Mouse (Mus musculus) heart, adult 2 months (tissue): ENCODE measurements at regions not wholly inside any gene's neighbourhood (a gene's known extent, or its start where the extent isn't known, plus 50 kb on each side); places are given as distances from the start of the nearest gene placed in this dataset.
A peak's percentile ranks its signal among the peaks of the same experiment; 100 is the strongest.

ENCODE experiments used
- DNase-seq, 2 experiments: peaks; one replicate each; pipeline ENCODE4 v3.0.0; 2021
- H3K27ac ChIP-seq: fragments of 200-600 bp; 2 replicates; pipeline ENCODE4 v1.8.1; 2022
- H3K27me3 ChIP-seq: fragments of 200-500 bp; 2 replicates; pipeline ENCODE4 v1.6.1; 2012; ENCODE audit warnings: mild to moderate bottlenecking, low read length, inconsistent platforms, mixed read lengths; ENCODE audit not compliant: control insufficient read depth, insufficient read depth
- H3K36me3 ChIP-seq: fragments of 200-500 bp; 2 replicates; pipeline ENCODE4 v1.6.1; 2012; ENCODE audit warnings: low read length, inconsistent platforms; ENCODE audit not compliant: control insufficient read depth, insufficient read depth
- H3K4me1 ChIP-seq: fragments of 200-500 bp; 2 replicates; pipeline ENCODE4 v1.6.1; 2011; ENCODE audit warnings: low read length; ENCODE audit not compliant: control insufficient read depth, insufficient read depth
- H3K4me3 ChIP-seq: fragments of 200-600 bp; 2 replicates; pipeline ENCODE4 v1.8.1; 2022
- H3K79me2 ChIP-seq: fragments of 200-500 bp; replicated peaks from 2 replicates; pipeline ENCODE4 v1.6.1; 2012; ENCODE audit warnings: mild to moderate bottlenecking, inconsistent platforms, low read length, moderate library complexity, mixed read lengths; ENCODE audit not compliant: control insufficient read depth, insufficient read depth
- H3K9ac ChIP-seq: fragments of 200-500 bp; 2 replicates; pipeline ENCODE4 v1.6.1; 2012; ENCODE audit warnings: low read depth, mild to moderate bottlenecking, control low read depth, inconsistent platforms, low read length, mixed read lengths
- CTCF ChIP-seq: fragments of 200-600 bp; IDR thresholded peaks from 2 replicates; pipeline ENCODE4 v1.8.1; 2022; ENCODE audit warnings: antibody characterized with exemption, mild to moderate bottlenecking, moderate library complexity
- EP300 ChIP-seq: fragments of 200-500 bp; IDR thresholded peaks from 2 replicates; pipeline ENCODE4 v1.6.1; 2011; ENCODE audit warnings: low read depth, low read length, control low read depth; ENCODE audit not compliant: insufficient read depth
- POLR2A ChIP-seq: fragments of 200-500 bp; IDR thresholded peaks from 2 replicates; pipeline ENCODE4 v1.6.1; 2011; ENCODE audit warnings: mild to moderate bottlenecking, low read depth, low read length, control low read depth; ENCODE audit not compliant: insufficient read depth
- WGBS: fragments of 180-500 bp; shearing (Covaris S2); methylation state at CpG from one replicate; pipeline ENCODE4 v1.1.7; 2018; 5-methylcytosine and 5-hydroxymethylcytosine counted together
- intact Hi-C: fragments of 180-260 bp; cut with DNase I; formaldehyde crosslinking; loops from one replicate; pipeline ENCODE4 v1.15.1; 2025

DNA sequence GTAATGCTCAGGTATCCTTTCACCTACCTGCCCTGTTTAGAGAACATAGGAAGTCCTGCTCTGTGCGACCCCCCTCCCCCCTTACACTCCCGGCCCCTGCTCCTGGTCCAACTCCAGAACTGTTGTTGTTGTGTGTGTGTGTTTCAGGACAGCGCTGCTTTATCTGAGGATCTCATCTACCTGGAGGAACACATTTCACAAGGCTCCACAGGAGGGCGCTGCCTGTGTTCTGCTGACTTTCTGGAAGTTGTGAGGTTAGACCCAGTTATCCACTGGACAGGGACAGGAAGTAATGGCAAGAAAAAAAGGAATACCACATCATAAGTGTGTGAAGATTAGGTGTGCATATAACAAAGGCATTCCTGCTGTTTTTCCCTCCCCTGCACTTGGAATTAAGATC lies 81.8 kb downstream of the Arrdc4 start:
- 65% methylated on average over 4 of the region's 4 CpGs for WGBS
- no peak overlapping the region for H3K9ac ChIP-seq
- no peaks in the 10 kb centered on the region for H3K4me1 ChIP-seq
- TF ChIP-seq CTCF (peak; percentile 45), EP300 (no peak), POLR2A (no peak)
- no peak for DNase-seq
- no peaks in the 10 kb centered on the region for H3K27me3 ChIP-seq
- H3K27ac ChIP-seq: no peak overlapping the region
- H3K36me3 ChIP-seq: no peaks in the 10 kb centered on the region
- H3K79me2 ChIP-seq: no peaks in the 10 kb centered on the region
- intact Hi-C loops: loop anchor here (5.0 kb wide), 1 partner anchor 155 kb away; no protein-coding TSS in a partner anchor
- no peak overlapping the region for H3K4me3 ChIP-seq

DNA sequence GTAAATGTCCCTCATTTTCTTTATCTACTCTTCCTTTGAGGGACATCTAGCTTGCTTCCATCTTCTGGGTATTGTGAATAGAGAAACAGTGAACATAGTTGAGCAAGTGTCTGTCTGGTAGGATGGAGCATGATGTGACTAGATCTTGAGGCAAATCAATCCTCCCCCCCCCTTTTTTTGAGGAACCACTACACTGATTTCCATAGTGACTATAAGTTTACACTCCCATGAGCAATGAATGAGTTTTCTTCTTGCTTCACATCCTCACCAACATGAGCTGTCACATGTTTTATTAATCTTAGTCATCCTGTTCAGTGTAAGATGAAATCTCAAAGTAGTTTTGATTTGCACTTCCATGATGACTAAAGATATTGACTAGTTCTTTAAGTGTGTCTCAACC lies 92.7 kb downstream of the Arrdc4 start:
- no peak for DNase-seq
- Histone ChIP-seq H3K4me3 (no peak overlapping the region), H3K27me3 (no peaks in the 10 kb centered on the region), H3K36me3 (no peaks in the 10 kb centered on the region), H3K27ac (no peak overlapping the region), H3K79me2 (no peaks in the 10 kb centered on the region), H3K4me1 (no peaks in the 10 kb centered on the region), H3K9ac (no peak overlapping the region)
- TF ChIP-seq EP300 (no peak), POLR2A (no peak), CTCF (no peak)
- intact Hi-C loops: no loop called here

DNA sequence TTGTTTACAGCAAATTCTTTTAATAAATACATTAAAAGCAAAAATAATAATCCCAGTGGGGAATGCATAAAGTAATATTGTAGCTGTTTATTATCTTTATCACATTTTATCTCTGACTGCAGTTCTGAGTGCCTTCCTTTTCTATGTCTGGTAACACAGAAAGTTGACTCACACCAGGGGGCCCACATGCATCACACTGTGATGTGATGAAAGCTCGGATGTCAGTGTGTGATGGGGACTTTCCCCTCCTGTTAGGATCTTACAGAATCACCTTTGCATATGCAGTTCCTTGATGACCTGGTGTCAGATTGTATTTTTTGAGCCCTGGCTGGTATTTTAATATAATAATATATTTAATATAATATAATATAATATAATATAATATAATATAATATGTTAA lies 95.5 kb downstream of the Arrdc4 start:
- intact Hi-C loops: no loop called here
- Histone ChIP-seq H3K4me1 (no peaks in the 10 kb centered on the region), H3K9ac (no peak overlapping the region), H3K36me3 (no peaks in the 10 kb centered on the region), H3K27me3 (no peaks in the 10 kb centered on the region), H3K4me3 (no peak overlapping the region), H3K27ac (no peak overlapping the region), H3K79me2 (no peaks in the 10 kb centered on the region)
- TF ChIP-seq EP300 (no peak), POLR2A (no peak), CTCF (no peak)
- DNase-seq: no peak
- WGBS: 52% methylated on average over 1 of the region's 1 CpGs

DNA sequence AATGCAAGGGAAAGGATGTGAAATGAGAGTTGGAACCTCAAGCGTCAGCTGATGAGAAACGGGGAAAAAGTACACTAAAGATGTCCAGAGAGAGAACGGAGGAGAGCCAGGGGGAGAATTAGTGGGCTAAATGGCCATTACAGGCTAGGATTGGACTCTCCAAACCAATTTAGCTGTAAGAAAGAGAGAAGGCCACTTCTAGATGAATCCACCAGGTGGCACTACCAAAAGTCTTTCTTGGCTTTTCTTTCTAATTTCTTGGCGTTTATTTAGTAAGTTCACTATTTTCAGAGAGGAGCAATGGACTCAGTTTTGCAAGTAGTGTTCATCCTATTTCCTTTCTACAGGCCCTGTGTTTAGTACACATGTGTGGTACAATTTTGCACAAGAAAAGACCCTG lies 97.6 kb downstream of the Arrdc4 start:
- intact Hi-C loops: loop anchor here (1.0 to 2.0 kb wide), 2 partner anchors 73 to 172 kb away; no protein-coding TSS in a partner anchor
- no peak for DNase-seq
- H3K27ac ChIP-seq: no peak overlapping the region
- H3K27me3 ChIP-seq: no peaks in the 10 kb centered on the region
- H3K4me3 ChIP-seq: no peak overlapping the region
- 53% methylated on average over 4 of the region's 4 CpGs for WGBS
- no peaks in the 10 kb centered on the region for H3K36me3 ChIP-seq
- H3K4me1 ChIP-seq: no peaks in the 10 kb centered on the region
- no peak overlapping the region for H3K9ac ChIP-seq
- no peaks in the 10 kb centered on the region for H3K79me2 ChIP-seq
- TF ChIP-seq POLR2A: no peak
- peak; percentile 76 for TF ChIP-seq CTCF

DNA sequence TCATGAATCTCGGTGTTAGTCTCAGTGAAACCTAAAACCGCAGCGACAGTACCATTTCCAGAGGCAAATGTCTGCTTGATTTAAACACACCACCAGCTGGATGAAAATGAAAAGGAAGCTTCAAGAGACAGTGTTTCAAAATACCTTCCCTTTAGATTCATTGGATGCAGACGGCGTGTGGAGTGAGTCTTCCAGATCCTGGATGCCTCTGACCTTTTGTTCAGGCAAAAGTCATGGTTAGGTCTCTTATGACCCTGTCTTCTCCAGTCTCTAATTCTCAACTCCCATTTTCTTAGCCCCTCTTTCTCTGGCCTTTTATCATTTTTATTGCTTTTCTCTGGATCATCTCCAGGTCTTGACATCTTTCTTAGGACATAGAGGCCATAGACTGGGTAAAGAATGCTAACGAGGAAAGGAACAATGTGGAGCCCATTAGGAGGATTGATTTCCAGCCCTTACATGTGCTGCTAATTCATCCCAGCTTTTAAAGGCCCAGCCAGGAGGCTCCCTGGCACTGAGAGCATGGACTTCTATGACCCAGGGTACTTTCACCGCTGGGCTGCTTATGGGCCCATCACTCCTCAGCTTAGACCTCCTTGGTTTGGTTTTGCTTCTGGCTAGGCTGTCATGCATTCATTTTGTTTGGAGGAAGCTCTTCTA lies 111.4 kb downstream of the Arrdc4 start:
- H3K36me3 ChIP-seq: no peaks in the 10 kb centered on the region
- no peaks in the 10 kb centered on the region for H3K79me2 ChIP-seq
- no peak overlapping the region for H3K9ac ChIP-seq
- intact Hi-C loops: no loop called here
- 92% methylated on average over 7 of the region's 7 CpGs for WGBS
- no peaks in the 10 kb centered on the region for H3K27me3 ChIP-seq
- DNase-seq: no peak
- TF ChIP-seq CTCF (no peak), POLR2A (no peak), EP300 (no peak)
- H3K4me3 ChIP-seq: no peak overlapping the region
- no peak overlapping the region for H3K27ac ChIP-seq
- H3K4me1 ChIP-seq: no peaks in the 10 kb centered on the region

DNA sequence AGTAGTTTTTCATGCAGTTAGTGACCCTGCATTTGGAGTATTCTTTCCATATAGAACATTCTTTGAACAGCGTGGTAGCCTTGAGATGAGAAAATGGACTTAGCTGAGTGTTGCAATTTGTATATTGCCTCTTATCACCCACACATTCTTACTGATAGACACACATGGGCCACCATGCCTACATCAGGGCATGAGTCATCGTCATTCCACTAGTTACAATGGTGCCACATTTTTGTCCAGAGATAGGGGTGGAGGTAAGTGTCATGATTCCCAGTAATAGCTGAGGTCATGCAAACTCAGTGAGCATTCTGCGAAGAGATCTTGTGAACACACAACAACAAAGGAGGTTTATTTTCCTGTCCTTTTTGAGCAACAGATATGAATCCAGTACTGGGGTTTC lies 128.0 kb downstream of the Arrdc4 start:
- WGBS: 44% methylated on average over 3 of the region's 3 CpGs
- Histone ChIP-seq H3K79me2 (no peaks in the 10 kb centered on the region), H3K9ac (no peak overlapping the region), H3K27ac (no peak overlapping the region), H3K36me3 (no peaks in the 10 kb centered on the region), H3K27me3 (no peaks in the 10 kb centered on the region), H3K4me1 (no peaks in the 10 kb centered on the region), H3K4me3 (no peak overlapping the region)
- no peak for TF ChIP-seq POLR2A
- no peak for TF ChIP-seq CTCF
- TF ChIP-seq EP300: no peak
- intact Hi-C loops: no loop called here
- no peak for DNase-seq
